8 mouse cellular contexts compared by ENCODE assay signal in genomic region chr1:52004096-52004495, GRCm38 (mm10). TPM values are rescaled to one million over a fixed set of nuclear protein-coding genes. Genes with fewer than 3 reads are reported as not detected.
DNase-seq lines count a peak whose midpoint lies in the region; ATAC-seq and TF ChIP-seq lines count a peak whose summit lies in the region.

No protein-coding gene starts in this region.

- no peaks in the 10 kb centered on the region for H3K4me1 ChIP-seq in lung, postnatal 0 days (ENCODE audit: insufficient read depth, low read depth, low read length)

- 16% methylated on average over 8 of the region's 8 CpGs for WGBS in lung, postnatal 0 days

- no peak overlapping the region for H3K27ac ChIP-seq in lung, postnatal 0 days (ENCODE audit: low read length)

- H3K9ac ChIP-seq in lung, postnatal 0 days (replicated peaks; ENCODE audit: low read depth) = no peak overlapping the region

- ATAC-seq in lung, postnatal 0 days = peak; percentile 11; the same call in 1 of the 2 replicates

- H3K4me2 ChIP-seq in lung, postnatal 0 days (replicated peaks; ENCODE audit: low read depth, low read length) = no peak overlapping the region

- no peak for TF ChIP-seq EP300 in lung, postnatal 0 days (IDR thresholded peaks at IDR 0.05)

- no peak overlapping the region for H3K4me3 ChIP-seq in lung, postnatal 0 days (ENCODE audit: low read depth, low read length)

- peak; percentile 87 to 90 for DNase-seq in B cell, adult 2 months
- DNase-seq in MN1 (ENCODE audit: low spot score) = peak; percentile 48
- DNase-seq in cerebellum, adult 8-10 months = peak; percentile 51
- peak; percentile 34 to 85 for DNase-seq in frontal cortex, adult 2 months (ENCODE audit: extremely low spot score in 1 of 2, low spot score in 1 of 2)
- peak; percentile 41 to 86 for DNase-seq in kidney, postnatal 36 days
- peak; percentile 85 for DNase-seq in lung, postnatal 0 days (ENCODE audit: low spot score)
- peak; percentile 51 to 84 for DNase-seq in right cerebral cortex, postnatal 10 days (ENCODE audit: low spot score in 2 of 2)
- DNase-seq in urinary bladder, postnatal 4 days (ENCODE audit: low spot score in 2 of 2) = peak; percentile 31 to 80

- TF ChIP-seq CTCF in lung, postnatal 0 days (IDR thresholded peaks at IDR 0.05) = peak; percentile 94

- no peaks in the 10 kb centered on the region for H3K9me3 ChIP-seq in lung, postnatal 0 days (ENCODE audit: low read length)

- H3K27me3 ChIP-seq in lung, postnatal 0 days (replicated peaks; ENCODE audit: insufficient read depth, low read length) = no peaks in the 10 kb centered on the region

- no peaks in the 10 kb centered on the region for H3K36me3 ChIP-seq in lung, postnatal 0 days (ENCODE audit: insufficient read depth, low read length)

RNA-seq across cellular contexts. Expression of gene Stat4, which starts 17.1 kb away (rescaled TPM):
- polyA plus RNA-seq in frontal cortex, adult 2 months (2012; rRNA removed) = 0.66 and 0.82 TPM in 2 replicates
- polyA plus RNA-seq in lung, postnatal 0 days (2015; fragmentation: Nextera tagmentation; extraction: Ambion mirVana) = 0.73 and 1.0 TPM in 2 replicates
